Mouse (Mus musculus): ENCODE results near the gene Dpf1. TPM values are rescaled to one million over a fixed set of nuclear protein-coding genes. Genes with fewer than 3 reads are reported as not detected.

Dpf1 gene
- polyA plus RNA-seq, 1 experiment from 2014 or later, result 2.2 TPM

GRCm38 (mm10) chr7:29335841-29336671, 32.3 kb downstream of the Dpf1 start:
- Histone ChIP-seq H3K9ac (no peak overlapping the region), H3K27me3 (replicated peaks) (peaks cover 19% of the 10 kb centered on the region), H3K9me3 (replicated peaks) (no peaks in the 10 kb centered on the region), H3K36me3 (peaks cover 3% of the 10 kb centered on the region; the same call in 1 of the 2 replicates), H3K4me3 (no peak overlapping the region), H3K4me2 (no peak overlapping the region), H3K27ac (ENCODE audit: poor library complexity, severe bottlenecking) (no peak overlapping the region), H3K4me1 (replicated peaks) (peaks cover 5% of the 10 kb centered on the region; the same call in 1 of the 2 replicates)
- no peak for ATAC-seq (ENCODE audit: insufficient number of reproducible peaks, low FRiP score)
- WGBS, result 74% methylated on average over 6 of the region's 6 CpGs

- no peaks in the 10 kb centered on the region for H3K9me3 ChIP-seq (replicated peaks)
- no peak overlapping the region for H3K4me2 ChIP-seq
- H3K4me3 ChIP-seq, result no peak overlapping the region
- ATAC-seq (ENCODE audit: insufficient number of reproducible peaks, low FRiP score), result no peak
- no peak overlapping the region for H3K9ac ChIP-seq
- H3K36me3 ChIP-seq, result no peaks in the 10 kb centered on the region
- H3K27me3 ChIP-seq (replicated peaks), result peaks cover 16% of the 10 kb centered on the region
- H3K27ac ChIP-seq (ENCODE audit: poor library complexity, severe bottlenecking), result no peak overlapping the region
- WGBS, result 70% methylated on average over 9 of the region's 9 CpGs
- H3K4me1 ChIP-seq (replicated peaks), result peaks cover 5% of the 10 kb centered on the region; the same call in 1 of the 2 replicates
Observed at GRCm38 (mm10) chr7:29336795-29337319, 33.1 kb downstream of the Dpf1 start.

- 76% methylated on average over 2 of the region's 2 CpGs for WGBS
- Histone ChIP-seq H3K9ac (no peak overlapping the region), H3K27me3 (replicated peaks) (peaks cover 16% of the 10 kb centered on the region), H3K9me3 (replicated peaks) (no peaks in the 10 kb centered on the region), H3K4me1 (replicated peaks) (peaks cover 14% of the 10 kb centered on the region), H3K27ac (ENCODE audit: poor library complexity, severe bottlenecking) (no peak overlapping the region), H3K4me2 (no peak overlapping the region), H3K4me3 (no peak overlapping the region), H3K36me3 (no peaks in the 10 kb centered on the region)
- ATAC-seq (ENCODE audit: insufficient number of reproducible peaks, low FRiP score), result no peak
Observed at GRCm38 (mm10) chr7:29337766-29338165, 34.0 kb downstream of the Dpf1 start.

GRCm38 (mm10) chr7:29338351-29338919, 34.7 kb downstream of the Dpf1 start:
- ATAC-seq (ENCODE audit: insufficient number of reproducible peaks, low FRiP score), result no peak
- no peak overlapping the region for H3K4me2 ChIP-seq
- H3K9ac ChIP-seq, result no peak overlapping the region
- no peak overlapping the region for H3K4me3 ChIP-seq
- no peaks in the 10 kb centered on the region for H3K9me3 ChIP-seq (replicated peaks)
- no peak overlapping the region for H3K27ac ChIP-seq (ENCODE audit: poor library complexity, severe bottlenecking)
- WGBS, result 79% methylated on average over 9 of the region's 9 CpGs
- no peaks in the 10 kb centered on the region for H3K36me3 ChIP-seq
- peaks cover 14% of the 10 kb centered on the region for H3K4me1 ChIP-seq (replicated peaks)
- H3K27me3 ChIP-seq (replicated peaks), result peaks cover 16% of the 10 kb centered on the region

GRCm38 (mm10) chr7:29338984-29339679, 35.4 kb downstream of the Dpf1 start:
- no peaks in the 10 kb centered on the region for H3K9me3 ChIP-seq (replicated peaks)
- no peak overlapping the region for H3K9ac ChIP-seq
- peaks cover 14% of the 10 kb centered on the region for H3K4me1 ChIP-seq (replicated peaks)
- no peaks in the 10 kb centered on the region for H3K36me3 ChIP-seq
- no peak for ATAC-seq (ENCODE audit: insufficient number of reproducible peaks, low FRiP score)
- no peak overlapping the region for H3K4me3 ChIP-seq
- 40% methylated on average over 14 of the region's 14 CpGs for WGBS
- peaks cover 16% of the 10 kb centered on the region for H3K27me3 ChIP-seq (replicated peaks)
- H3K4me2 ChIP-seq, result no peak overlapping the region
- H3K27ac ChIP-seq (ENCODE audit: poor library complexity, severe bottlenecking), result no peak overlapping the region

- no peak overlapping the region for H3K4me2 ChIP-seq
- no peak overlapping the region for H3K9ac ChIP-seq
- no peaks in the 10 kb centered on the region for H3K36me3 ChIP-seq
- no peaks in the 10 kb centered on the region for H3K9me3 ChIP-seq (replicated peaks)
- no peak for ATAC-seq (ENCODE audit: insufficient number of reproducible peaks, low FRiP score)
- 88% methylated on average over 9 of the region's 9 CpGs for WGBS
- H3K4me3 ChIP-seq, result no peak overlapping the region
- peaks cover 11% of the 10 kb centered on the region for H3K27me3 ChIP-seq (replicated peaks)
- H3K27ac ChIP-seq (ENCODE audit: poor library complexity, severe bottlenecking), result no peak overlapping the region
- peaks cover 14% of the 10 kb centered on the region for H3K4me1 ChIP-seq (replicated peaks)
Observed at GRCm38 (mm10) chr7:29340247-29340646, 36.5 kb downstream of the Dpf1 start.

- peaks cover 14% of the 10 kb centered on the region for H3K4me1 ChIP-seq (replicated peaks)
- no peak overlapping the region for H3K27ac ChIP-seq (ENCODE audit: poor library complexity, severe bottlenecking)
- H3K36me3 ChIP-seq, result no peaks in the 10 kb centered on the region
- no peak overlapping the region for H3K4me2 ChIP-seq
- H3K9ac ChIP-seq, result no peak overlapping the region
- WGBS, result 80% methylated on average over 8 of the region's 8 CpGs
- H3K4me3 ChIP-seq, result no peak overlapping the region
- no peaks in the 10 kb centered on the region for H3K9me3 ChIP-seq (replicated peaks)
- peaks cover 9% of the 10 kb centered on the region; the same call in 1 of the 2 replicates for H3K27me3 ChIP-seq (replicated peaks)
- ATAC-seq (ENCODE audit: insufficient number of reproducible peaks, low FRiP score), result no peak
Observed at GRCm38 (mm10) chr7:29340838-29341237, 37.1 kb downstream of the Dpf1 start.

GRCm38 (mm10) chr7:29341722-29342121, 38.0 kb downstream of the Dpf1 start:
- ATAC-seq (ENCODE audit: insufficient number of reproducible peaks, low FRiP score), result no peak
- Histone ChIP-seq H3K27ac (ENCODE audit: poor library complexity, severe bottlenecking) (no peak overlapping the region), H3K4me2 (no peak overlapping the region), H3K9ac (no peak overlapping the region), H3K4me3 (no peak overlapping the region), H3K9me3 (replicated peaks) (no peaks in the 10 kb centered on the region), H3K27me3 (replicated peaks) (peaks cover 9% of the 10 kb centered on the region; the same call in 1 of the 2 replicates), H3K4me1 (replicated peaks) (peaks cover 14% of the 10 kb centered on the region), H3K36me3 (no peaks in the 10 kb centered on the region)
- 57% methylated on average over 12 of the region's 12 CpGs for WGBS

GRCm38 (mm10) chr7:29342489-29343092, 38.8 kb downstream of the Dpf1 start:
- Histone ChIP-seq H3K9me3 (replicated peaks) (no peaks in the 10 kb centered on the region), H3K27me3 (replicated peaks) (peaks cover 6% of the 10 kb centered on the region; the same call in 1 of the 2 replicates), H3K4me2 (no peak overlapping the region; the same call in 1 of the 2 replicates), H3K36me3 (no peaks in the 10 kb centered on the region), H3K9ac (no peak overlapping the region), H3K4me1 (replicated peaks) (peaks cover 14% of the 10 kb centered on the region), H3K27ac (ENCODE audit: poor library complexity, severe bottlenecking) (no peak overlapping the region), H3K4me3 (no peak overlapping the region)
- no peak for ATAC-seq (ENCODE audit: insufficient number of reproducible peaks, low FRiP score)
- 29% methylated on average over 8 of the region's 8 CpGs for WGBS

GRCm38 (mm10) chr7:29343746-29344145, 40.0 kb downstream of the Dpf1 start:
- Histone ChIP-seq H3K36me3 (0 out of 2 replicates have a peak, but pooled peaks cover 3% of the 10 kb centered on the region), H3K4me3 (no peak overlapping the region), H3K4me1 (replicated peaks) (peaks cover 14% of the 10 kb centered on the region), H3K4me2 (no peak overlapping the region), H3K27ac (ENCODE audit: poor library complexity, severe bottlenecking) (no peak overlapping the region), H3K27me3 (replicated peaks) (peaks cover 6% of the 10 kb centered on the region; the same call in 1 of the 2 replicates), H3K9ac (no peak overlapping the region), H3K9me3 (replicated peaks) (no peaks in the 10 kb centered on the region)
- ATAC-seq (ENCODE audit: insufficient number of reproducible peaks, low FRiP score), result no peak
- 88% methylated on average over 7 of the region's 7 CpGs for WGBS
